Mouse (Mus musculus) right cerebral cortex, postnatal 25 days (tissue): Measurements from ENCODE around the gene Rabgap1l.

ENCODE experiments used
- DNase-seq: peaks from one replicate; pipeline ENCODE4 v3.0.0; 2022

The Rabgap1l gene

DNA sequence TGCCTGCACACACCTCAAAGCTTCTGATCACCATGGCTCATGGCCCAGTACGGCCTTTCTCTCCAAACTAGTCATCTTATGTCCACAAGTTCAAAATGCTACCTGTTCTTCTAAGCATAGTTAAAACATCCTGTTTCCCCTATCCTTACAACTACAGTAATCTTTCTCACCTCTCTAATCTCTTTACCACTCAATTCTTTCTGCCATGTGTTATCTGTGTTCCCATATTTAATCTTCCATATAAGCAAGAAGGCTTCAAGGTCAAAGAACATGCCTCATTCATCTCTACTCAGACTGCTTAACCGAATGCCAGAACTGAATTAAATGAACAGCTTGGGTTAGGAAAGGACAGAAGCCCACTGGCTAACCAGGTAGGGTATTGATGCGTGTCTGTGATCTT, 5.8 kb downstream of the Rabgap1l start:
- DNase-seq, result no peak

DNA sequence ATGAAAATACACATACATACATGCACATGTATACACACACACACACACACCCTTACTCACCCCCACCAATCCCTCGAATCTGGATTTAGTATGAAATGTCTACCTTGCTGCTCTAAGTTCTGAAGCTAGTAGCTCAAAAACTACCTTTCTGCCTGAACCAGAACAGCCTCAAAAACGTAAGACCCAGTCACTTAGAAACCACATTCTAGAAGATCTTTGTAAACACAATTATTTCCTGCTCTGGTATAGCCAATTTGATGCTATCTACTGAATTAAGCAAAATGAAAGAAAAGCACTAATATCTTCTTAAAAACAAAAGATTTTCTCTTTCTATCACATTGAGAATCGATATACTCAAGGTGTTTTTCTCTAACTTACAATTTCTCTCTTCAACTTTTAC, 6.4 kb downstream of the Rabgap1l start:
- DNase-seq, result no peak

DNA sequence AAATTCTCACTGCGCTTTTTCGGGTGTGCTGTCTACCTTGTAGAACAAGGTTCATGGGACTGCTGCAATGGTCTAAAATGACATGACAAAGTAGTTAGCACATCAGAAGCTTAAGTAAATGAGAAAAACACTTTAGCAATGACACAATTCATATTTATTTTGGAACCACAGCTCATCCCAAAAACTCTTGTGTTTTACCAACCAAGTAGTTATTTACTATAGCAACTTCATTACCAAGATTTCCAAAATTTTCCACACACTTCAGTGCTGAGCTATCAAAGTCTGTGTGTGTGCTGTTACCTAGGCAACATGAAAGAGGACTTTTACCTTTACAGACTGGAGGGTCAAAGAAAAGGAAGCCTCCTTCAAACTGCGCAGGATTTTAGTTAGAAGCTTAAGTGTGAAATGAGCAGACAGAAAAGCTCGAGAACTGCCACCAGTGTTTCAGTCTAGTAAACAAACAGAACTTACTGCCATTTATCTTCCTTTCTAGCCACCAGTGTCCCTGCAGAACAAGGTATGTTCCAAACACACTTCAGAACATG, 7.3 kb downstream of the Rabgap1l start:
- DNase-seq, result no peak

DNA sequence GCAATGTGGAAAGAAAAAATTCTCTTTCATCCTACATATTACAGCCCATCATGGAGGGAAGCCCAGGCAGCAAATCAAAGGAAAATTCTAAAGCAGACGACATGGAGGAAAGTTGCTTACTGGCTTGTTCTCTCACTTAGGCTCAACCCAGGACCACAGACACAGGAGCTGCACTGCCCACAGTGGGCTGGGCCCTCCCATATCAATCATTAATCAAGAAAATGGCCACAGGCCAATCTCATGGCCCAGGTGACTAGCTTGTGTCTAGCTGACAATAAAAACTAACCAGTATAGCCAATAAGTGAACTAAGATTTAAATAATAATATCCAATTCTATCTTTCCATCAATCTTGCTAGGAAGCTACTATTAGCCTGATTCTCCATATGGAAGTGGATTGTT, 8.9 kb downstream of the Rabgap1l start:
- DNase-seq, result no peak

DNA sequence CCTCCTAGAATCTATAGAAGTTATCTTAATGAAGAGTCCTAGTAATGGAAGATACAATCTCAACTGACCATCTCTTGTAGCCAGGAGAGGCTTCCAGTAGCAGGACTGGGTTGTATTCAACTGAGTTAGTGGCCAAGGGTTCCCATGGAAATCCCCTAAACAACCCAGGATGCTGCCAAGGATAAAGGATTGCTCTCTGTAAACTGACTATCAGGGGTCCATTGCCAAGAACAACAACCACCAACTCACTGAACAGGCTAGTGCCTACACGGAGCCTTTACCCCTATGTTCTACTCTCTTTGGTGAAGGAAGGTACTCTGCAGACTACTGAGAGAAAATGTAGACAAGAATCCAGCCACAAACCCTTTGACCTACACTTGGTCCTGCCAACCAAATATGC, 18.8 kb downstream of the Rabgap1l start:
- no peak for DNase-seq

DNA sequence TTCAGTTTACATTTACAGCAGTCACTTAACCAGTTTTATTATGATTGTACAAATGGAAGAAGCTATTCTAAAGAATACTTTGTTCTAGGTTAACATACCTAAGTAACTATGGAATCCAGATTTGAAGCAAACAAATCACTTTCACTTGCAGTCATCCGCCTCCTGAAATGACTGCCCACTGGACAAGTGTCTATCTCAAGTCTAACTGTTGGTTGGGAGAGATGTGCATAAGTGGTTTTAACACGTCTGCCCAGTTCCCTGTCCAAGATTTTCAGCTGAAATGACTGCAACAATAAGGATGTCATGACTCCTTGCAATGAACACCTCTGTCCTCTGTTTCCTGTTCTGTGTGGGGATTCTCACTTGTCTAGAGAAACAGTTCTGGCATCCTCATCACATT, 27.4 kb downstream of the Rabgap1l start:
- no peak for DNase-seq

DNA sequence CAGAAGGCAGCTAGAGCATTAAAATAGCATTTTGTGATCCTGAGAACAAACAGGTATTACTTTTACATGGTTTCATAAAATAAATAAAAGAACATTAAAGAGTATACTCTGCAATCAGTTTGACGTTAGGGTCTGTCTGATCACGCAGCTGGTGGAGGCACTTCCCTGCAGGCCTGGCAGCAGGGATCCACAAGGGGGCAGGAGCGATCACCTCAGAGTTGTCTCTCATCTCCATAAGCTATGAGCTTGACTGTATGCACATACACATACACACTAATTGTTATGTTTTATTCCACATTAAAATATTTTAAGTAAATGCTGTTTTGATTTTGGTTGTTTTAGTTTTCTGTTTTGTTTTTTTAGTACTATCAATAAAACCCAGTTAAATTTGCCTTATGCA, 34.8 kb downstream of the Rabgap1l start:
- DNase-seq, result no peak

DNA sequence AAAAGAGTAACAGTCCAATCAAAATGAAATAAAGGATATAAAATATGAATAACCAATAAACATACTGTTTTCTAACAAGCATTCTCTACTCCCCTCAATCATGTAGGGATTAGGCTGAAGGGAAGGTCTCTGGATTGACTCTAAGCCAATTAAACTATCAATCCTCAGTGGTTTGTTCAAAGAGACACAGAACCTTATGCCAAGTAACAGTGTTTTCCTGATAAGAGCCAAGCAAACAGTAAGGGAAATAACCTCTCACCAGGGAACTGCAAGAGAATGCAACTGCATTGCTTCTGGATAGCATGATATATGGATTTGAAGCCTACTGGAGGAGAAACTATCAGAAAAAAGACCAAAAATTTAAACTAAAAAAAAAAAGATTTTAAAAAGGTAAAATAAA, 37.7 kb downstream of the Rabgap1l start:
- no peak for DNase-seq

DNA sequence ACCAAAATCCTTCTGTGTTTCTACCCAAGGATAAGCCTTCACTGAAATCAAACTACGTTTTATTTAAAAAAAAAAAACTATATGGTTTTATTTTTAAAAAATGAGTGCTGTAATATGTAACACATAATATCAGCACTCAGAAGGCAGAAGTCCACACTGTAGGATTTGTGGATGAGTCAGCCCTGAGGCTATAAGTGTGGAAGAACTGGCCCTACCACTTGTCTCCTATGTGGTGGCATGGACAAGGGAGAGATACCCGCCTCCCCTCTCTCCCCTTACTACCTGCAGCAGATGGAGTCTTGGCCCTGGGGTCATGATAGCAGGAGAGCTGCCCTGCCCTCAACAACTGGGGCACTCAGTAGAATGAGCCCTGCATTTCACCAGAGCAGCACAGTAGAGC, 42.4 kb downstream of the Rabgap1l start:
- DNase-seq, result no peak

DNA sequence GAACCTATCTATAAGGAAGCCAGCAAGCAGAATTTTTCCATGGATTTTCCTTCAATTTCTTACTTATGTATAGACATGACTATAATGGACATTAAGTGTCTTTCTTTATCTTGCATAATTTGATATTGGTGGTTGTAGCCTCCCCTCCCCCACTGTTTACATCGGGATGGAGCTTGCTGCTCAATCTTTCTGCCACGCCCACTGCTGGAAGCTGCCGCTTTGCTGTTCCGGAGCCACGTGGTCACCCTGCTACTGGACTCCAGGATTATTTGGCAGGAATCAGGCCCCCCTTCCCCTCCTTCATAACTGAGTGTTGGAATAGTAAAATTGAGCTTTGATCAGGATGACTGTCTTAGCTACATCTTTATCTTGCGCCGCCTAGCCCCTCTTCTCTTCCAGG, 46.2 kb downstream of the Rabgap1l start:
- no peak for DNase-seq

DNA sequence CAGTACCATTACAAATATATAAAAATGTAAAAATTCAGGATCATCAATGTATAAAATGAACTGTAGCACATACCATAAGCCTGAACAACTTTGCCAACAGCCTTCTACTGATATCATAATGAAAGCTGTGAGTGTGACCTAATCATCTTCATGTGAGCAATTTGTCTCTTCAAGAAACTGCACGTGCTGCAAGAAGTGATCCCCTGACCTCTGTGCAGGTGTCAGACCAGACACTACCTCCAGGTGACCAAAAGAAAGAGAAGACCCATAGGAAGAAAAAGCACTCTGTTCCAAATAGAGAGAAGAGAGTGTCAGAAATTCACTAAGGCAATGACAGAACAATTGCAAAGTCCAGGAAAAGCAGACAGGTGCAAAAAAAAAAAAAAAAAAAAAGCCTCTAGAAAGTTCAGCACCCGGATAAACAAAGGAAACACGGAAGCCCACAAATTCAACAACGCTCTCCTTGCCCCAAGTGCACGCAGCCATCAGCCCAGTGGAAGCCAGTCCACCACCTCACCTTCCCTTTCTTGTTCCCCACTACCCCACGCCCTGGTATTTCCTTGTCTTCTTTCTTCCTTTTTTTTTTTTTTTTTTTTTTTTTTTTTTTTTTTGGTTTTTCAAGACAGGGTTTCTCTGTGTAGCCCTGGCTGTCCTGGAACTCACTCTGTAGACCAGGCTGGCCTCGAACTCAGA, 47.6 kb downstream of the Rabgap1l start:
- DNase-seq, result no peak

DNA sequence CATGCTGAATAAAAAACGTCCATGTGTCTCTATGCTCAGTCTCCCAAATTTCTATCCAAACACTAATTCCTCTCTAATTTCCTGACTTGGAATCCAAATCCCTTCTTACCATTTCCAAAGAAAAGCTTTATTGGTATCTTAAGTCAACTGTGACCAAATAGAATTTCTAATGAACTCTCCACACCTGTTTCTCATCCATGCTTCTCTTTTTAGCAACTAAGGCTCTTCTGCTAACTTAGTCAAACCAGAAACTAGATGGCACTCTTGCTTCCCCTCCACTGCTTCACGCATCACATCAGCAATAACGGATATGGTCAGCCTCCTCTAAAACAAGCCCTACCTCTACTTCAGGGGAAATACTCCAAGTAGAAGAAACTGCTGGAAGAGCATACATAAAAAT, 49.0 kb downstream of the Rabgap1l start:
- DNase-seq, result no peak

DNA sequence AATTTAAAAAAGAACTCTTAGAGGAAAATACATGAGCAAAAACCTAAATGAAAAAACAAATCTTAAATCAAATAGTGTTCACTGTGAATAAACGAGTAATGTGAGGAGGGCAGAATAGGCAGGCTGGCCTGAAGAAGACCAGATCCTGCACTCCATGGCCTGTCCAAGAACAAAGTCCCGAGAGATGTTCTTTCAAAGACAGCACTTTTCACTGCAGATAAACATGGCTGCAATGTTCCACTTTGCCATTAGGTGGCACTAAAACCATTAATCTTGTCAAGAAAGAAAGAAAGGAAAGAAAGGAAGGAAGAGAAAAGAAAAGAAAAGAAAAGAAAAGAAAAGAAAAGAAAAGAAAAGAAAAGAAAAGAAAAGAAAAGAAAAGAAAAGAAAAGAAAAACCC, 49.8 kb downstream of the Rabgap1l start:
- DNase-seq, result peak; percentile 21

DNA sequence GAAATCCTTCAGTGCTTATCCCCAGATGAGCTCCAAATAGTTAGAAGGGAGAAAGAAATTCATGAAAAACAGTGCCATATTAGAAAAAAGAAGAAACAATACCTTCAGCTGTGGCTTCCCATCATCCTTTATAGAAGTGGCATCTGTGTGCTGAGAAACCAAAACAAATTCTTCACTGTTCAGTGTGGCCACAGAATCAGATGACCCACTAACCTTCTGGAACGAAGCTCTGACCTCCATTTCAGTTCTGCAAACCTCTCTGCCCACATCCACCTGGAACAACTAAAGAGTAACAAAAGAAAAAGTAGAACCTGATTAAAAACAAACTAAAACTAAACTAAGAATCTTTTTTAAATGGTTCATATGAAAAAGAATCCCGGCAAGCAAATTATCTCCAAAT, 52.4 kb downstream of the Rabgap1l start:
- DNase-seq, result no peak

DNA sequence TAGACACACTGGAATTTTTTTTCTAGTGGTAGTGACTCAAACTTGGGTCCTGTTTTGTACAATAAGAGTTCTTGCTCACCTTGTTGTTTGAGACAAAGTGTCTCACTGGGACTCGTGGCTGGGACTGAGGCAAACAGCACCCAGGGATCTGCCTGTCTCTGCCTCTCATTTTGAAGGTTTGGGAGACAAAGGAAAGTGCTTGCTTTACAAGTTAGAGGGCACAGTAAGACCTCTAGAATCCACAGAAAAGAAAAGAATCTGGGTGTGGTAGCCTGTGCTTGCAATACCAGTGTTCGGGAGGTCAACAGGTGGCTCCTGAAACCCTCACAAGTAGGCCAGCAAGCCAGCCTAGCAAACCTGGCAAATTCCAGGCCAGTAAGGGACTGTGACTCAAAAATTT, 58.3 kb downstream of the Rabgap1l start:
- DNase-seq, result no peak

DNA sequence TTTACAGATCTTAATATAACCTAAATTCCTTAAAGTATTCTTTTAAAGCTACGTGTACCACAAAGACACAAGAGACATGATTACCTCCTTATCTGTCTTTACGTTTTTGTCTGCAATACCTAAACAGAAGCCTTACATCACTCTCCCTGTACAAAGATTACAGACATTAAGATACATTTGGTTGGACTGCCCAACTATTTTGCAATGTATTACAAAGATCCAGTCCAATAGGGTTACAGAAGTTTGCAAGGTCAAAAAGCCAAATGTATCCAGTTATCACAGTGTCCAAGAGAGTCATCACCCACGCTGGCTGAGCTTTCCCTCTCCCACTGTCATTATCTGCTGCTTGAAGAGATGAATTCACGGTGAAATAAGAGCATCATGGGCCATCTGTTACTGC, 63.1 kb downstream of the Rabgap1l start:
- DNase-seq, result no peak

DNA sequence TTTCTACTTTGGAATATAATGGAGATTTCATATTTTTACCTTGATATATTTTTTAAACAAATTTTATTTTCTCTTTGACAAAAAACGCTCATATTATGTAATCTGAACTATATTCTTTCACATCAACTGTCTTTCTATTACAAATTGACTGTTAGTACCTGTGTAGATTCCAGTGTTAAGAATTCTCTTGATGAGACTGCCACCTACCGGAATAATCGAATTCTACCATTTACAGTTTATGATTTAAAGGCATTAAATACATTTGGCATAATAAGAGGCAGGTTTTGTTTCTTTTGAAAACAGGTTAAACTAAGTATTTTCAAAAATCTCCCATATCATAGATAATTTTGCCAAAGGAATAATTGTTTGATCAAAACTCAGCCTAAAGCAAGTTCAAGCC, 75.3 kb downstream of the Rabgap1l start:
- DNase-seq, result no peak

DNA sequence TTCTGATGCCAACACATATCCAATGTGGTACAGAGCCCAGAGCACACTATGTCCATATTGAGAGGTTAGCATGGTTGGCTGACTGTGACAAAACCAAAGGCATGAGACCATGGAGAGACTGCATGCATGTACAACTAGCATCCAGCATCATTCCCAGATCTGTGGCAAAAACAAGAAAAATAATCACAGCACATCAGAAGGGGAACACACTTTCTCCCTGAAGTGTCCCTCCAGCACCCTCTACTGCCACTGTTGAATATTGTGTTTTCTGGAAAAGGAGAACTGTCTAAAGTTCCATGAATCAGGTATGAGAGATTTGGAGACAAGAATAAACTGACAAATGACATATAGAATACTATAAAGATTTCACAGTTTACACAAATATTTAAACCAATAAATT, 78.3 kb downstream of the Rabgap1l start:
- DNase-seq, result no peak

DNA sequence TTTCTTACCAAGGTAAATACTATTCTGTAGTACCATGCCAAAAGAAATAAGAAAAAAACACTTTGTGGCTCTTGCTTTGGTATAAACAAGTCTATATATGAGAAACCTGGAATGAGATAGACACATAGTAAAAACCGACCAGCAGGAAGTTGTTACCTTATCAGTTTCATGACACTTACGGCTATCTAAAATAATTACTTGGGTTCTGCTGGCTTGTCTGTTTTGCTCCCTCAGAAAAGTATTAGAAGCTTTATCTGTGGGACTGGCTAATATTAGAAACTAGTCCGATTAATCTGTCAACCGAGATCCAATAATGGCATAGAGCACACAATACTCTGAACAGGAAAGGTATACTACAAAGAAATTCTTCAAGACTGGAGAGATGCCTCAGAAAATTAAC, 79.1 kb downstream of the Rabgap1l start:
- DNase-seq, result no peak

DNA sequence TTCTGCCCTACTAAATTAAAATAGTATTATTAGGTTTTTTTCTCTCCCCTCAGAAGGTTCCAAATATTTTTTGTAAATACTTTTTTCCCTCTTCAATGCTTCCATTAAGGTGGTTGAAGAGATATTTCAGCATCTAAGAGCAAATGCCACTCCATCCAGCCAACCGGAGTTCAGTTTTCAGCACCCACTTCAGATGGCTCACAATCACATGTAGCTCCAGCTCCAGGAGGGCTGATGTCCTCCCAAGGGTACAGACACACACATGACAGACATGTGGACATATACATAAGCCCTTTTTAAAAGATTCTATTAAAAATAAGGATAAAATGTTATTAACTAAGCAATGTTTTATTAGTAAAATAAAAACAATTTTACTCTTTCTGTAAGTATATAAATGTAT, 79.6 kb downstream of the Rabgap1l start:
- no peak for DNase-seq

DNA sequence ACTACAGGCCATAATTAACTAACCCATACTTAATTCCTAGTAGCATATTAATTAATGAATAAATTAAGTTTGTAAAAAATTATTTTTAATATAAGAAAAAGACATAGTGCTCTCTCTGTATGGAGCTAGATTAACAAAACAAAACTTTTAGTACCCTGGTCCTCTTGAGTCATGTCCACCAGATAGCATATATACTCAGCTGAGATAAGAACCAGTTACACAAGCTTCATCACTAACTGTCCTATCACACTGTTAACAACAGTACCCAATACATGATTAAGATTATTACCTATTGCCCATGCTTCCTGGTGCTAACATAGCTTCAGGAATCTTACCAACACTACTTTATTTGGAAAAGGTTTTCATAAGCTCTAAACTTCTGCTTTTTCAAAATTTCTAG, 82.5 kb downstream of the Rabgap1l start:
- DNase-seq, result no peak

DNA sequence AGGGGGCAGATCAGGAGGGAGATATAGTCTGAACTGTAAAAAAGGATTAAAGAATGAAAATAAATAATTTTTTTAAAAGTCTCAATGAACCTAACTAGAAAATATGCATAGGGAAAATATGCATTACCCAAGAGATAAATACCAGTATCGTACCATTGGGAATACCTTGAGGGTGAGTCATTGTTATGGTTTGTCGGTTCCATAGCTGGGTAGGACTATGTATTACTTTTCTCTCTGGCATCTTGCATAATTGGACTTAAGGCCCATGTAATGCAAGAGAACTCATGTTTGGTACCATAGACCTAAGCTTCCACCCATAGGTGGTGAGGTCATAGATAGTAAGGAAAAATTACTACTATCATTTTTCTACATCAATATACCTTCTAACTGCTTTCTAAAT, 88.4 kb downstream of the Rabgap1l start:
- DNase-seq, result no peak

DNA sequence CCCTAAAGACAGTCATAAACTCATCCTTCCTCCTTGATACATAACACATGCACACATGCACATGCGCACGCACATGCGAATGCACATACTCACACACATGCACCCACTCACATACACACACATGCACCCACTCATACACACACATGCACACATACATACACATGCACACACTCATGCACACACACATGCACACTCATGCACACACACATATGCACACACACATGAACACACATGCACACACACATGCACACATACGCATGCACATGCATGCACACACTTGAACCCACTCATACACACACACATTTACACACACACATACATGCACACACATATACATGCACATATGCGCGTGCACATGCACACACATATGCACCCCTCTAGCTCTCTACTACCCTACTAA, 89.2 kb downstream of the Rabgap1l start:
- no peak for DNase-seq

DNA sequence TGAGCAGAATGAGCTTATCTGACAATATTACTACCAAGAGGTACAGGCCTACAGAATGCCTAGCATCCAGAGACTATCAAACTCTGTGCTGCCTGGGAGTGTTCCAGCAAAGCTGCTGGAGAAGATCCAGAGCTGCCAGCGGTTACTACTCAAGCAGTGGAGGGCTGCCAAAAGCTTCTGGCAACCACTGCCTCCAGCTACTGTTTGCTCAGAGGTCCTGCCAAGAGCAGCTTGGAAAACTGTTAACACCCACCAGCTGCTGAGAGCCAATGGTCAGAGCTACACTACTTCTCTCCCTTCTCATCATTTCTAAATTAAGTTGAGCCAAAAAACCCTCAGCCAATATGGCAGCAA, 99.9 kb downstream of the Rabgap1l start:
- DNase-seq, result peak; percentile 83
